Mouse (Mus musculus) liver, embryonic 11.5 days (tissue): ENCODE data around the gene Tnfrsf25. TPM values are rescaled to one million over a fixed set of nuclear protein-coding genes. Genes with fewer than 3 reads are reported as not detected.

Experiments
- ATAC-seq: fragments of 200-750 bp; cut with Nextera tagmentation; replicated peaks from 2 replicates; pipeline ENCODE4 v1.8.0; 2017; ENCODE audit warnings: moderate number of reproducible peaks, mild to moderate bottlenecking, moderate TSS enrichment, moderate library complexity; ENCODE audit not compliant: low FRiP score
- DNase-seq: peaks from one replicate; pipeline ENCODE4 v3.0.0-alpha.2; 2017; ENCODE audit warnings: low spot score
- H3K27ac ChIP-seq: fragments of 300-500 bp; sonication (generic); 2 replicates; pipeline ENCODE4 v1.5.1; 2014; ENCODE audit warnings: mild to moderate bottlenecking, low read depth, low read length, control low read depth
- H3K27me3 ChIP-seq: fragments of 300-500 bp; sonication (generic); replicated peaks from 2 replicates; pipeline ENCODE4 v1.6.1; 2014; ENCODE audit warnings: low read length, mixed read lengths; ENCODE audit not compliant: control insufficient read depth, insufficient read depth
- H3K36me3 ChIP-seq: fragments of 300-500 bp; sonication (generic); 2 replicates; pipeline ENCODE4 v1.6.1; 2014; ENCODE audit warnings: mild to moderate bottlenecking, low read length, moderate library complexity, mixed read lengths; ENCODE audit not compliant: control insufficient read depth, insufficient read depth
- H3K4me1 ChIP-seq: fragments of 300-500 bp; sonication (generic); replicated peaks from 2 replicates; pipeline ENCODE4 v1.6.1; 2014; ENCODE audit warnings: low read length, mixed read lengths; ENCODE audit not compliant: control insufficient read depth, insufficient read depth
- H3K4me2 ChIP-seq: fragments of 300-500 bp; sonication (generic); 2 replicates; pipeline ENCODE4 v1.6.1; 2014; ENCODE audit warnings: mild to moderate bottlenecking, control low read depth, moderate library complexity
- H3K4me3 ChIP-seq: fragments of 300-500 bp; sonication (generic); 2 replicates; pipeline ENCODE4 v1.5.1; 2014; ENCODE audit warnings: low read depth, low read length, control low read depth
- H3K9ac ChIP-seq: fragments of 300-500 bp; sonication (generic); 2 replicates; pipeline ENCODE4 v1.6.1; 2014; ENCODE audit warnings: low read depth, low read length, control low read depth
- H3K9me3 ChIP-seq: fragments of 300-500 bp; sonication (generic); 2 replicates; pipeline ENCODE4 v1.6.1; 2016; ENCODE audit warnings: low read length, inconsistent platforms, mixed read lengths; ENCODE audit not compliant: control insufficient read depth
- WGBS: fragments of 180-500 bp; shearing (Covaris S2); extraction: QIAGEN DNeasy Blood & Tissue Kit; methylation state at CpG from one replicate; pipeline ENCODE4 v1.1.7; 2014; 5-methylcytosine and 5-hydroxymethylcytosine counted together
- polyA plus RNA-seq: library from polyadenylated mRNA; unstranded; fragments of >200 nt; fragmentation: Nextera tagmentation; extraction: Ambion mirVana; gene quantifications from 2 replicates; pipeline ENCODE4 v1.2.1, GENCODE M21; 2014

Gene Tnfrsf25
- polyA plus RNA-seq, 1 experiment from 2014 or later, result 0.90 TPM

- H3K27me3 ChIP-seq, result peaks cover 52% of the 10 kb centered on the region
- H3K4me2 ChIP-seq, result peak within 1 kb of the TSS; percentile 94
- H3K27ac ChIP-seq, result no peak within 1 kb of the TSS
- DNase-seq, result peak; percentile 87
- H3K4me1 ChIP-seq, result peaks cover 21% of the 10 kb centered on the region
- peak; percentile 84 for ATAC-seq
- H3K4me3 ChIP-seq, result peak within 1 kb of the TSS; percentile 59
- WGBS, result under 1% methylated on average over 53 of the region's 57 CpGs
- no peaks in the 10 kb centered on the region for H3K9me3 ChIP-seq
- H3K36me3 ChIP-seq, result no peaks in the 10 kb centered on the region
- peak within 1 kb of the TSS; percentile 50 for H3K9ac ChIP-seq
These were observed 36.3 kb downstream of the Tnfrsf25 start, which contains the start of gene Espn for GRCm38 (mm10) chr4:152151966-152152544. TSS of gene Espn (minus strand) at chr4:152152371.

- DNase-seq, result peak; percentile 88
- Histone ChIP-seq H3K36me3 (no peaks in the 10 kb centered on the region), H3K4me3 (peak overlapping the region; percentile 42), H3K9ac (no peak overlapping the region; the same call in 1 of the 2 replicates), H3K27me3 (peaks cover 67% of the 10 kb centered on the region), H3K4me1 (peaks cover 30% of the 10 kb centered on the region), H3K27ac (no peak overlapping the region), H3K9me3 (no peaks in the 10 kb centered on the region), H3K4me2 (peak overlapping the region; percentile 62)
- WGBS, result under 1% methylated on average over 22 of the region's 23 CpGs
- peak; percentile 46 for ATAC-seq
These were observed 38.0 kb downstream of the Tnfrsf25 start for GRCm38 (mm10) chr4:152153771-152154177.

- Histone ChIP-seq H3K4me2 (no peak overlapping the region), H3K27ac (no peak overlapping the region), H3K36me3 (no peaks in the 10 kb centered on the region), H3K4me1 (peaks cover 32% of the 10 kb centered on the region), H3K9me3 (no peaks in the 10 kb centered on the region), H3K27me3 (peaks cover 68% of the 10 kb centered on the region), H3K9ac (no peak overlapping the region), H3K4me3 (no peak overlapping the region)
- no peak for ATAC-seq
- DNase-seq, result no peak
- WGBS, result 56% methylated on average over 4 of the region's 4 CpGs
These were observed 39.3 kb downstream of the Tnfrsf25 start for GRCm38 (mm10) chr4:152155019-152155418.

- ATAC-seq (no peak), DNase-seq (peak; percentile 71)
- Histone ChIP-seq H3K4me3 (peak overlapping the region; percentile 36), H3K9me3 (no peaks in the 10 kb centered on the region), H3K27me3 (peaks cover 66% of the 10 kb centered on the region), H3K4me1 (peaks cover 17% of the 10 kb centered on the region), H3K9ac (no peak overlapping the region), H3K27ac (no peak overlapping the region), H3K36me3 (no peaks in the 10 kb centered on the region), H3K4me2 (peak overlapping the region; percentile 68)
- WGBS, result 14% methylated on average over 21 of the region's 21 CpGs
These were observed 42.2 kb downstream of the Tnfrsf25 start for GRCm38 (mm10) chr4:152157779-152158584.

- Histone ChIP-seq H3K9me3 (no peaks in the 10 kb centered on the region), H3K4me1 (peaks cover 15% of the 10 kb centered on the region), H3K27me3 (peaks cover 59% of the 10 kb centered on the region), H3K9ac (no peak within 1 kb of the TSS; the same call in 1 of the 2 replicates), H3K4me2 (peak within 1 kb of the TSS; percentile 68), H3K4me3 (peak within 1 kb of the TSS; percentile 36), H3K36me3 (no peaks in the 10 kb centered on the region), H3K27ac (no peak within 1 kb of the TSS)
- 5% methylated on average over 35 of the region's 35 CpGs for WGBS
- ATAC-seq (peak; percentile 44), DNase-seq (peak; percentile 60)
These were observed 43.0 kb downstream of the Tnfrsf25 start, which contains the start of gene Hes2 for GRCm38 (mm10) chr4:152158585-152159284. TSS of gene Hes2 (plus strand) at chr4:152158867.

GRCm38 (mm10) chr4:152159285-152159678, 43.5 kb downstream of the Tnfrsf25 start:
- Histone ChIP-seq H3K4me2 (peak overlapping the region; percentile 68), H3K27me3 (peaks cover 58% of the 10 kb centered on the region), H3K4me3 (peak overlapping the region; percentile 36), H3K27ac (no peak overlapping the region), H3K4me1 (peaks cover 11% of the 10 kb centered on the region), H3K9me3 (no peaks in the 10 kb centered on the region), H3K9ac (no peak overlapping the region), H3K36me3 (no peaks in the 10 kb centered on the region)
- WGBS, result 1% methylated on average over 19 of the region's 19 CpGs
- ATAC-seq (no peak), DNase-seq (no peak)

GRCm38 (mm10) chr4:152160748-152161147, 45.0 kb downstream of the Tnfrsf25 start:
- peaks cover 57% of the 10 kb centered on the region for H3K27me3 ChIP-seq
- H3K4me1 ChIP-seq, result peaks cover 11% of the 10 kb centered on the region
- H3K36me3 ChIP-seq, result no peaks in the 10 kb centered on the region
- H3K9me3 ChIP-seq, result no peaks in the 10 kb centered on the region
- H3K9ac ChIP-seq, result no peak overlapping the region
- no peak overlapping the region for H3K27ac ChIP-seq
- WGBS, result 50% methylated on average over 4 of the region's 4 CpGs
- ATAC-seq (no peak), DNase-seq (no peak)
- no peak overlapping the region for H3K4me2 ChIP-seq
- H3K4me3 ChIP-seq, result no peak overlapping the region

- DNase-seq (no peak), ATAC-seq (no peak)
- Histone ChIP-seq H3K9ac (no peak overlapping the region), H3K27ac (no peak overlapping the region), H3K9me3 (no peaks in the 10 kb centered on the region), H3K4me3 (no peak overlapping the region), H3K4me2 (no peak overlapping the region), H3K27me3 (peaks cover 57% of the 10 kb centered on the region), H3K36me3 (no peaks in the 10 kb centered on the region), H3K4me1 (peaks cover 11% of the 10 kb centered on the region)
- 70% methylated on average over 6 of the region's 6 CpGs for WGBS
These were observed 45.9 kb downstream of the Tnfrsf25 start for GRCm38 (mm10) chr4:152161601-152162000.
